Mouse (Mus musculus): ENCODE results near the gene Cbr2.

- TF ChIP-seq CTCF (IDR thresholded peaks at IDR 0.05; ENCODE audit: low read depth) (no peak), EP300 (IDR thresholded peaks at IDR 0.05; ENCODE audit: low read depth) (no peak)
Observed at GRCm38 (mm10) chr11:120728530-120729240, 3.2 kb downstream of the Cbr2 start.
